Mouse (Mus musculus) midbrain, embryonic 14.5 days (tissue): ENCODE measurements around the gene Mllt6. TPM values are rescaled to one million over a fixed set of nuclear protein-coding genes. Genes with fewer than 3 reads are reported as not detected.

Source experiments
- ATAC-seq: fragments of 200-750 bp; cut with Nextera tagmentation; 2 replicates; pipeline ENCODE4 v1.8.0; 2017; ENCODE audit warnings: moderate number of reproducible peaks, moderate library complexity; ENCODE audit not compliant: low FRiP score, low TSS enrichment
- DNase-seq: peaks from one replicate; pipeline ENCODE4 v3.0.0-alpha.2; 2015
- H3K27ac ChIP-seq: fragments of 300-500 bp; sonication (generic); replicated peaks from 2 replicates; pipeline ENCODE4 v1.5.1; 2014; ENCODE audit warnings: mild to moderate bottlenecking, low read depth, low read length, moderate library complexity
- H3K27me3 ChIP-seq: fragments of 300-500 bp; sonication (generic); 2 replicates; pipeline ENCODE4 v1.6.1; 2014; ENCODE audit warnings: low read length, control low read depth, mixed read lengths; ENCODE audit not compliant: control insufficient read depth, insufficient read depth
- H3K36me3 ChIP-seq: fragments of 300-500 bp; sonication (generic); 2 replicates; pipeline ENCODE4 v1.6.1; 2014; ENCODE audit warnings: low read length, control low read depth; ENCODE audit not compliant: control insufficient read depth, insufficient read depth
- H3K4me1 ChIP-seq: fragments of 300-500 bp; sonication (generic); 2 replicates; pipeline ENCODE4 v1.6.1; 2014; ENCODE audit warnings: mild to moderate bottlenecking, antibody characterized with exemption, low read length, control low read depth; ENCODE audit not compliant: control insufficient read depth, insufficient read depth
- H3K4me2 ChIP-seq: fragments of 300-500 bp; sonication (generic); 2 replicates; pipeline ENCODE4 v1.6.1; 2014; ENCODE audit warnings: mild to moderate bottlenecking, low read length, moderate library complexity
- H3K4me3 ChIP-seq: fragments of 300-500 bp; sonication (generic); replicated peaks from 2 replicates; pipeline ENCODE4 v1.5.1; 2014; ENCODE audit warnings: low read depth, low read length
- H3K9ac ChIP-seq: fragments of 300-500 bp; sonication (generic); replicated peaks from 2 replicates; pipeline ENCODE4 v1.6.1; 2014; ENCODE audit warnings: mild to moderate bottlenecking, low read length, moderate library complexity
- H3K9me3 ChIP-seq: fragments of 300-500 bp; sonication (generic); 2 replicates; pipeline ENCODE4 v1.6.1; 2016; ENCODE audit warnings: low read length, control low read depth, mixed read lengths; ENCODE audit not compliant: control insufficient read depth
- WGBS: fragments of 180-500 bp; shearing (Covaris S2); extraction: QIAGEN DNeasy Blood & Tissue Kit; methylation state at CpG from one replicate; pipeline ENCODE4 v1.1.7; 2014; 5-methylcytosine and 5-hydroxymethylcytosine counted together
- polyA plus RNA-seq: library from polyadenylated mRNA; unstranded; fragments of >200 nt; fragmentation: Nextera tagmentation; extraction: Ambion mirVana; gene quantifications from 2 replicates; pipeline ENCODE4 v1.2.1, GENCODE M21; 2014

The Mllt6 gene
- polyA plus RNA-seq, 1 experiment from 2014 or later: 6.2 TPM

DNA sequence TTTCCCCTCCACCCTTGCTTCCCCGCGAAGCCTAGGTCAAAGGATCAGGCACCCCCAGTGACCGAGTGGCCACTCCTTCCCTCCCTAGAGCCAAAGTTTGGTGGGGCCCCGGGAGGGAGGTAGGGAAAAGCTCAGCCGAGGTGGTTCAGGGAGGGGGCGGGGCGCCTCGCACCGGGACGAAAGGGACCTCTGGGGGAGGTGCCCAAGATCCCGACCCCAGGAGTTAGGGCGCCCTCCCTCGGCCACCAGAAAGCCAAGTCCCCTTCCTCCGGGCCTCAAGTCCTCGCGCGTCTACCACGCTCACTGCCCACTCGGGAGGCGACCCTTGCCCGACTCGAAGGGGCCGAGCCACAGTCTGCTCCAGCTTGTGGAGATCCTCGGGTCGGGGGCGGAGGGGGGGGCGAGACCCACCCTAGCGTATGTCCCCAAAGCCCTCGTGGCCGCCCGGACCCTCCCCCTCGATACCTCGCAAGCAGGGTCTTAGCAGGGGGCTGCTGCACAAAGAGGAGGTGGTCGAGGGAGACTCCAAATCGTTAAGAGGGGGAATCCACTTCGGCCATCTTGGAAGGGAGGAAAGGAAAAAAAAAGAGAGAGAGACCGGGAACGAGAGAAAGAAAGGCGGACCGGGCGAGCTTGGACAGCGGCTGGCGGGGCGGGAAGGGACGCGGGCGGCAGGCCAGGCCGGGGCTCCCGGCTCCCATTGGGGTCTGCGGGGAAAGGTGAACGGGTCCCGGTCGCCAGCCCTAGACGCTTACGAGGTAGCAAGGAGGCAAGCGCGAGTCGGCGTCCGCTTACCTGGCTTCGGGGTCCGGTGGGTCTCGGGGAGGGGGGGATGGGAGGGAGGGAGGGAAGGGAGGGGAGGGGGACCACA, 35.8 kb downstream of the Mllt6 start:
- Histone ChIP-seq H3K4me2 (peak overlapping the region; percentile 65), H3K9me3 (no peaks in the 10 kb centered on the region), H3K27ac (peak overlapping the region; percentile 98), H3K4me1 (peaks cover 57% of the 10 kb centered on the region), H3K27me3 (no peaks in the 10 kb centered on the region), H3K36me3 (no peaks in the 10 kb centered on the region), H3K9ac (peak overlapping the region; percentile 96), H3K4me3 (peak overlapping the region; percentile 93)
- WGBS: under 1% methylated on average over 58 of the region's 63 CpGs
- ATAC-seq (no peak), DNase-seq (peak; percentile 81)

DNA sequence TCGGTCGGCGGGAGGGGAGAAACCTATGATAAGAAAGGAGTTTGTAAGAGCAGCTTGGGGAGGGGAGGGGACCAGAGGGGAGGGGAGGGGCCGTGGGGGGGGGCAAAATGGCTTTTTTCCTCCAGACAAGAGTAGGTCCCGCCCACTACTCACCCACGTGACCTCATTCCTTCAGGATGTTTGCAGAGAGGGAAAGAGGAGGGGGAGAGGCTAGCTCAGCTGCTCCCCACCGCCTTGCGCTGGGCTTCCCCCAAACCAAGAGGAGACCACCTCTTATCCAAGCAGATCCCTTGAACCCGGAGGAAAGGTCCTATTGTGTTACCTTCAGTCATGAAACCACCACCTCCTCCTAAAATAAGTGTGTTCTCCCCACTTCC, 36.4 kb downstream of the Mllt6 start:
- WGBS: 0% methylated on average over 6 of the region's 9 CpGs
- DNase-seq (peak; percentile 96), ATAC-seq (peak; percentile 66)
- Histone ChIP-seq H3K36me3 (no peaks in the 10 kb centered on the region), H3K4me1 (peaks cover 58% of the 10 kb centered on the region), H3K4me3 (peak overlapping the region; percentile 93), H3K27ac (peak overlapping the region; percentile 98), H3K27me3 (no peaks in the 10 kb centered on the region), H3K9ac (peak overlapping the region; percentile 96), H3K4me2 (peak overlapping the region; percentile 65), H3K9me3 (no peaks in the 10 kb centered on the region)

DNA sequence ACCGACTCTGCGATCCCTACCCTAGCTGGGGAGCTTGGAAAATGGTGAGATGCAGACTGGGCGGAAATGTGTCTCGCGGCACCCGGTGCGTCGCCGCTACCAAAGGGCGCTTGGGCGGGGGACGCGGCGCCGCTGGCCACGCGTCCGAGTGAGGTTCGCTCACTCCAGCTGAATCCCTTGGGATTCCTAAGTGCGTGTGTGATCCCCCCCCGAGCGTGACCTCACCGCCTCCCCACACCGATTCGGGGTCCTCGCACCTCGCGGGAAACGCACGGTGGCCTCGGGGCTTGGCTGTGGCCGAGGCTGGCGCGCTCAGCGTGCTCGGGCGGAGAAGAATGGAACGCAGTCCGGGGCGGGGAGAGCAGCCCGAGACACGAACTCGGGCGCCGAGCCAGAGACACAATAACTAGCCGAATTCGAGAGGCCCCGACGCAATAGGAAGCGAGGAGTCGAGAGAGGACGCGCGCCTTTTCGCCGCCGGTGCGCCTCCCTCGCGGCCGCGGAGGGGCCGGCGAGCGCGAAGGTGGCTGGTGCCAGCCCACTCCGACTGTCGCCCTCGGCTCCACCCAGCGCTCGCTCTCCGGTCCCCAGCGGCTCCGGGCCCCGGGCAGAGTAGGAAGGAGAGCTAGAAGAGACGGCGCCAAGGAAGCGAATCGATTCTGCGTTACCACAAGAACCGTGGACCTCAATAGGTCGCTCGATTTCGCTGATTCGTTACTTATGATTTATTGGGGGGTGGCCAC, 37.0 kb downstream of the Mllt6 start, which contains the start of gene Pcgf2:
Gene Pcgf2, minus strand, starts transcription at position 495 of the 743 bp plus-strand sequence.
- peak within 1 kb of the TSS; percentile 93 for H3K4me3 ChIP-seq
- no peaks in the 10 kb centered on the region for H3K27me3 ChIP-seq
- peak within 1 kb of the TSS; percentile 65 for H3K4me2 ChIP-seq
- DNase-seq: peak; percentile 87
- under 1% methylated on average over 85 of the region's 85 CpGs for WGBS
- ATAC-seq: peak; percentile 12
- H3K9ac ChIP-seq: peak within 1 kb of the TSS; percentile 96
- peak within 1 kb of the TSS; percentile 98 for H3K27ac ChIP-seq
- no peaks in the 10 kb centered on the region for H3K9me3 ChIP-seq
- H3K36me3 ChIP-seq: no peaks in the 10 kb centered on the region
- peaks cover 52% of the 10 kb centered on the region for H3K4me1 ChIP-seq

DNA sequence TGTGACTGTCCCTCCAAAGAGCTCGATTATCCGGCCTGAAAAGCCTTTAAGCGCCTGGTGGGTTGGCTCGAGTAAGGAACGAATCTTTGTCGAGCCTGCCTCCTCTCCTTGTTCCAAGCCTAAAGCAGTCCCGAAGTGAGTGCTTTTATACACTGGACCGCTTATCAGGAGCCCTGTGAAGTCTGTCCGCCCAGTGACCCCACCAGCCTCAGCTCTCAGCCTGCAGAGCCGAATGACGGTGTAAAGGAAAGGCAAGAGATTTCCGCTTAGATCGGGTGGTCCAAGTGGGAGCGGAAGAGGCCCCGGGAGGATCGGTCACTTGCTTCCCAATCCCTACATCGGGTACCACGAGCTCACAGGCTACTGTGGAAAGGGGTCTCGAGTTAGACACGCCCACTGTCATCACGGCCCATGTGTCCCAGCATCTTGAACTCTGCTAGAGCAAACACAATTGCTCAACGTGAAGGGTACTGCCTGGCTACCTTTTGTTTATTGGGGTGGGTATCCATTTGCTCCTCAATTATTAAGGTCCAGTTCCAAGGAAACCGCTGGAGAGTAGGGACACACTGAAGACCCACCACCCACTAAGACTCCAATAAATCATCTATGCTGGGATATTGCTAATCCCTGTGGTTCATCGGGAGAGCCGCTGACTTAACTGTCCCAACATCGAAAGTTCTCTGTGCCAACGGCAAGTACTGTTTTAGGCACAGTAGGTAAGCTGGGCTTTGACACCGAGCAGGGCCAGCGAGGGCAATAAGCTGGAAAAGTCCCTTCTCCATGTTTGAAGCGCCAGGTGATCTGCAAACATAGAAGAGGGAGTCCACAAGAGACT, 37.7 kb downstream of the Mllt6 start:
- Histone ChIP-seq H3K9ac (peak overlapping the region; percentile 96), H3K27me3 (no peaks in the 10 kb centered on the region), H3K27ac (peak overlapping the region; percentile 98), H3K4me1 (peaks cover 44% of the 10 kb centered on the region), H3K36me3 (peaks cover 5% of the 10 kb centered on the region), H3K4me2 (peak overlapping the region; percentile 65), H3K9me3 (no peaks in the 10 kb centered on the region), H3K4me3 (peak overlapping the region; percentile 93)
- no peak for ATAC-seq
- DNase-seq: peak; percentile 58
- 18% methylated on average over 30 of the region's 30 CpGs for WGBS

DNA sequence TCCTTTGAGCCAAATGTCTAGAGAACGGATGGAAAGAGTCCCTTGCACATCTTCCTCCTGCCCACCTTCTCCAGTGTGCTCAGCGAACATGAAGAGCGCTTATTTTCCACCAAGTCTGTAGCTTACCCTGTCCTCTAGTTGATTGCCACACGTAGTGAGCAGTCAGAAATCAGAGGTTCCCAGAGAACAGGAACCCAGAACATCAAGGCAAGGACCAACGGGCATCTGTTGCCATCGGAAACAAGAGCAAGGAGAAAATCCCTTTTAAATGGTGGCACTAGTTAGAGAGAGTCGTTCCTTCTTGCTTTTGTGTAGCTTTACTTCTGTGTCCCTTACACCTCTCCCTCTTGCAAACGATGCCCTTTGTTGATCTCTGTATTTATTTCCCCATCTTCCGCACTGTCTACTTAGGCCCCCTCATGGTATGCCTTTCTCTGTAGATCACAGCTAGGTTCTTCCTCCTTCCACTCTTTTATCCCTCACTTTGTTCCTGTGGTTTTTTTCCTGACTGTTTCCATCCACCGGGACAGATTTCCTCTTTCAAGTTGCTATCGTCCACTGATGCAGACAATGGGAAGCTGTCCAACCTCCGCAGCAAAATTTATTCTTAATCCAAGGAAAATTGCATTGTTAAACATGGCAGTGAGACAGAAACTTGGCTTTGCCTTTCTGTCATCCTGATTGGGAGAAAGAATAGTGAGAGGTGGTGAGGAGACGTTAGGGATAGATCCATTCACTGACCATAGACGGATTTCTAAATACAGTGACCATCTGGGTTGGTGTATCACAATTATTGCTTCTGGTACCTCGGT, 38.6 kb downstream of the Mllt6 start:
- H3K9me3 ChIP-seq: no peaks in the 10 kb centered on the region
- peak overlapping the region; percentile 27; the same call in 1 of the 2 replicates for H3K27ac ChIP-seq
- DNase-seq (peak; percentile 28), ATAC-seq (no peak)
- H3K4me1 ChIP-seq: peaks cover 36% of the 10 kb centered on the region
- 43% methylated on average over 15 of the region's 15 CpGs for WGBS
- H3K4me2 ChIP-seq: peak overlapping the region; percentile 65
- H3K36me3 ChIP-seq: peaks cover 13% of the 10 kb centered on the region
- peak overlapping the region; percentile 93 for H3K4me3 ChIP-seq
- no peaks in the 10 kb centered on the region for H3K27me3 ChIP-seq
- H3K9ac ChIP-seq: no peak overlapping the region; the same call in 1 of the 2 replicates

DNA sequence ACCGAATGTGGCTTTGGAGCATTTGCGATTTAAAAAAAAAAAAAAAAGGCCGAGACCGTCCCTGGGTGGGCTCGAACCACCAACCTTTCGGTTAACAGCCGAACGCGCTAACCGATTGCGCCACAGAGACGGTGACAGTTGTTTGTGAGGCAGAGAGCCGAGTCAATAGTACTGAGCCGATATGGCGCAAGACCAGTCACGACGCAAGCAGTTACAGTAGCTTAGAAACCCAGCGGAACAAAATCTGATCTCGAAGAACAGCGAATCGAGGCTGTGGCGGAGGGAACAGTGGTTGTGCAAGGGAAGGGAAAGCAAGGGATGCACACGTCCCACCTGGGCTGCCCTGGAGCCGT, 39.2 kb downstream of the Mllt6 start:
- peak overlapping the region; percentile 60 for H3K9ac ChIP-seq
- peaks cover 30% of the 10 kb centered on the region for H3K4me1 ChIP-seq
- under 1% methylated on average over 24 of the region's 24 CpGs for WGBS
- H3K27me3 ChIP-seq: no peaks in the 10 kb centered on the region
- peak; percentile 91 for DNase-seq
- H3K4me2 ChIP-seq: peak overlapping the region; percentile 65
- H3K27ac ChIP-seq: peak overlapping the region; percentile 75
- 0 out of 2 replicates have a peak, but pooled peaks have one; percentile 0 for ATAC-seq
- peak overlapping the region; percentile 79 for H3K4me3 ChIP-seq
- H3K9me3 ChIP-seq: no peaks in the 10 kb centered on the region
- peaks cover 19% of the 10 kb centered on the region for H3K36me3 ChIP-seq

DNA sequence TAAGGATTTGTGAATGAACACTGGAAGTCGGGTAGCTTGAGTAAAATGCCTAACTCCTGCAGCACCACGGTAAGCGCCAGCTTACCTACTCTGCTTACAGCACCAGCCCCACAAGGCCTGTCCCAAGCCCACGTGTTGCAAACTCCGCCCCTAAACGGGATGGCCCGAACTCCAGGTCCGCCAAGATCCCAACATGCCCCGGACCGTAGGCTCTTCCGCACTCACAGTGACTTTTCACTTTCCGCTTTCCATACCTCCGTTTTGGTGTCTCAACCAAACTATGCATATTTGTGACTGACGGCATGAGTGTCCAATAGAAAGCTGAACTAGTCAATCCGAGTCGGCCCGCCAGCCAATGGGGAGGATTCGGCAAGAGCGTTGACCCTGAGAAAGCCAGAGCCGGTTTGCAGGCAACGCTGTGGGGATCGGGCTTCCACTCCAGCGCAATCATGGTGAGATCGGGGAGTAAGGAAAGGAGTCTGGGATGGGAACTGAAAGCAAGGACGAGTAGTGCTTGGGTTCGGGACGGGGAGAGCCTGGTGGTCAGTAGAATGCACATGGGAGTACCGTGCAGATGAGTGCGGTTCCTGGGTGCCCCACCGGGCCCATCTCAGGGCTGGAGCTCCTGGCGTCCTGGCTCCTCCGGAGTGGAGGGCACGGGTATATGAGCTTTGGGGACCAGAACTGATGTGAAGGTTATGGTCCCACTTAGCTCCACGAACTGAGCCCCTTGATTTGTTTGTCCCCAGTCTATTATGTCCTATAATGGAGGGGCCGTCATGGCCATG, 40.0 kb downstream of the Mllt6 start, which contains the start of gene Psmb3:
Gene Psmb3, plus strand, starts transcription at position 361 of the 788 bp plus-strand sequence.
- Histone ChIP-seq H3K36me3 (peaks cover 28% of the 10 kb centered on the region), H3K4me2 (peak within 1 kb of the TSS; percentile 75), H3K9me3 (no peaks in the 10 kb centered on the region), H3K27ac (peak within 1 kb of the TSS; percentile 79), H3K27me3 (no peaks in the 10 kb centered on the region), H3K4me1 (peaks cover 23% of the 10 kb centered on the region), H3K9ac (peak within 1 kb of the TSS; percentile 77), H3K4me3 (peak within 1 kb of the TSS; percentile 79)
- under 1% methylated on average over 35 of the region's 35 CpGs for WGBS
- DNase-seq (peak; percentile 100), ATAC-seq (peak; percentile 85)
